Mouse (Mus musculus) neutrophil, adult 83 days (primary cell): ENCODE data around the gene Trim6. TPM values are rescaled to one million over a fixed set of nuclear protein-coding genes. Genes with fewer than 3 reads are reported as not detected.

Source experiments
- total RNA-seq, 2 experiments: library from RNA; stranded (reverse); gene quantifications; one replicate each; pipeline ENCODE4 v1.2.4; 2023

Trim6 gene
- total RNA-seq = 1 to 10 TPM; 1.6 TPM

DNA sequence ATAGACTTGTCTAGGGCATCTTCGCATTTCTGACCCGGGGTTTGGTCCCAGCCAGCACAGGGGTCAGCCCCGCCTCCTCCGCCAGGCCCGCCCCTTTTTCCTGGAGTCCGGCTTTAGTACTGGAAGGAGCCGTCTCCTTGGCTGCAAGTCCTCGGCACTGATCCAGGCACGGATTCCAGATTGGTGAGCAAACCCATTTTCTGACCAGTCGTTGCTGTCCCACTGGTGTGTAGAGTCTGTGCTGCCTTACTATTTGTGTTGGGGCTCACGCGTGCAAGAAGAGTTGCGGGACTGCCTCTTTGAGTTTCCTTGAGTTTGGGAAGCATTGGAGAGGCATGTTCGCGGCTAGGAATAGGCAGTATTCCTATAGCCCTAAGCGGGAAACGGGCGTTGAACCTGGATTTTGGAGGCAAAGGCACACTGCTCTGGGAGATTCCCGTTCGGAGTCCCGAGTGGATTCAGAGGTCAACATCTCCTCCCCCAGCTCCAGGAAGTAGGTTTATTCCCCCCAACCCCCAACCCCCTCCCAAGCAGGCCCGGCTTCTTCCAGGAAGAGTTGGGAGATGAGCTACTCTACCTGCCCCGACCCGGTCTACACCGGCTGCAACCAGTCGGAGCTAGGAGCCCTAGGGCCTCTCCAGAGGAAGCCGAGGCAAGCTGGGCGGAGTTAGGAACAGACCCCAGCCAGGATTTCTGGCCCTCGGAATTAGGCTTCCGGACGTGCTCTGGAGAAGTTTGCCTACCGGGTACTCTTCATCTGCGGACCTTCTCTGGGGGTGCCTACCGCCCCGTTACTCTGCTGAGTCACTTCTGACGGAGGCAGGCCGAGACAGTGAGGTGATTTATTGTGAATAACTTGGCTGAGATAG is at the start of gene Trim6:
Trim6 (plus strand) TSS at position 93 of the 869 bp plus-strand sequence.

DNA sequence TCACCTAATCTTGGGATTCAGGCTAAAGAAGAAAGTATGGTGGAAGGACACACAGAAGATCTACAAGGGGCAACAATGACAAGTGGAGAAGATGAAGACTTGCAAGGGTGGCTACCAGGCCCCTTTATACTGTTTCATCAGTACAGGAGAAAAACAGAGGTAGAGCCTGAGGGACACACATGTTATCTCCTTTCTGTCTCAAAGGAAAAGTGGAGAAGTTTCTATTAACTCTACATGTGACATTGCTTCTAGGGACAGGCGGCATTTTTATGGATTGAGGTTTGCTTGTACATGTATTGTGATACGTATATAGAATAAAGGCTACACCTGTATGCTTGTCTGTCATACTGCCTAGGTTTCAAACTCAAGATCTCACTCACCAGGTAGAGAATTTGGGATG is 35.3 kb upstream of the Trim6 start, which contains the start of gene Olfr648:
Olfr648 (minus strand) TSS at position 101 of the 400 bp plus-strand sequence.

DNA sequence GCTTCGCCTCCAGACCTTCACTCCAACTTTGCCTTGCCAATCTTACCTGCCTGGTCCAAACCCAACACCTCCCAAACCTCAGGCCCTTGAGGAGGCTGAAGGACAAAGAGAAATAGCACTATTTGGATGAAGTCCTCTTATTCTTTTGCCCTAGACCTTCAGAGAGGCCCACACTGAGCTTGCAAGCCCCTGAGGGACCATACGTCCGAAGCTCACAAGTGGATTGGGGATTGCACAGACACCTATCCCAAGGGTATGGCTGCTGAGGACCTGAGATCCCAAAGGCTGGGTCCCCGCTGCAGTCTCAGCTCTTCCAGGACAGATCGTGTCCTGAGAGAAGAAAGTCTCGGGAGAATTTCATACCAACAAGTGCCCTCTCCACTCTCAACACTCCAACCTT is 22.7 kb upstream of the Trim6 start, which contains the start of gene Olfr649:
Olfr649 (minus strand) TSS at position 101 of the 400 bp plus-strand sequence.

DNA sequence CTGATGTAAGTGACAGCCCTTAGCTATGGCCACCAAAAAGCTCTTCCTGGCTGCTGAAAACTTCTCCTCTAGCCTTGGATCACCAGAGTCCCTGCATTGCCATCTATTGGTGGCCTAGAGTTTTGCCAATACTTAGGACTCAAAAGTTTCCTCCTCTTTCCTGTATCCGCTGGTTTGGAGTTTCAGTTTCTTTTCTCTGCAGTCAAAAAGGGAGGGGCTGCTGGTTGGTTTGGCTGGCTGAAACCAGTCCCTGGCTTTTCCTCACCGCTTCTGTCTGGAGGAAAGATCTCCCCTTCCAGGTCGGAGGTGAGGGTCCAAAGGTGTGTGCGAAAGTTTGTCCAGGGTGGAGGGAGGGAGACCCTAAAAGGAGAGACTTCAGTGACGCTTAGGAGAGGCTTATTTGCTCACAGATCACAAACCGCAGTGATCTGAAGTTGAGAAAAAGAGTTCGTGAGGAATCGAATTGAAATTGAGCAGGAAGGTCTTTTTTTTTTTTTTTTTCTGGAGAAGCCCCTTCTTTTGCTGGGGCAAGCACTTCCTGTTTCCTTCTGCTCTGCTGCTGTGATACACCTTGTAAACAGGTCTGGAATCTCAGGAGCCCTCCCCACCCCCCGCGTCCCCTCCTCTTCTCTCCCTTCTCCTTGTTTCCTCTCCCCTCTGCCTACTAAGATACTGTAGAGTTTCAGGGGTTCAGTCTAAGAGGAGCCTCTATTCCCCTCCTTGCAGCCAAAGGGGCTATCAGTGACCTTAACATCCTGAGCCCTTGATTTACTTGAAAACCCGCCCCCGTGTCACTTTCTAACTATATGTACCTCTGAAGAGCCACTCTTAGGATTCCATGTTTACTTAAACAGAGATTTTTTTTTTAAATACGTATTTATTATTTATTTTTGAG is 25.9 kb downstream of the Trim6 start, which contains the start of gene Trim34a:
Trim34a (plus strand) TSS at position 171 of the 895 bp plus-strand sequence.

Other genes starting within 250 kb of the Trim6 start
- gene Olfr635, start 247.6 kb upstream of the Trim6 start, total RNA-seq = not detected
- not detected for gene Olfr638, start 220.0 kb upstream of the Trim6 start, total RNA-seq
- gene Olfr639, start 201.5 kb upstream of the Trim6 start, total RNA-seq = under 1 TPM; 0.07 to 0.09 TPM
- not detected for gene Olfr640, start 193.2 kb upstream of the Trim6 start, total RNA-seq
- gene Olfr641, start 183.3 kb upstream of the Trim6 start, total RNA-seq = not detected
- gene Olfr642, start 166.1 kb upstream of the Trim6 start, total RNA-seq = not detected
- not detected for gene 4930516K23Rik, start 157.3 kb upstream of the Trim6 start, total RNA-seq
- not detected for gene Olfr644, start 146.9 kb upstream of the Trim6 start, total RNA-seq
- gene Olfr645, start 133.3 kb upstream of the Trim6 start, total RNA-seq = not detected
- under 1 TPM in 1 of 2 experiments, not detected in 1; 0.13 TPM for gene Olfr646, start 113.9 kb upstream of the Trim6 start, total RNA-seq
- gene Ubqln5, start 89.0 kb upstream of the Trim6 start, total RNA-seq = not detected
- not detected for gene Olfr643, start 81.4 kb upstream of the Trim6 start, total RNA-seq
- not detected for gene Ubqln3, start 75.5 kb upstream of the Trim6 start, total RNA-seq
- gene Ubqlnl, start 68.2 kb upstream of the Trim6 start, total RNA-seq = not detected
- gene Olfm5, start 54.0 kb upstream of the Trim6 start, total RNA-seq = not detected
- under 1 TPM; 0.13 to 0.22 TPM for gene Olfr648, start 35.4 kb upstream of the Trim6 start, total RNA-seq
- gene Olfr649, start 22.8 kb upstream of the Trim6 start, total RNA-seq = not detected
- gene Trim34a, start 25.7 kb downstream of the Trim6 start, total RNA-seq = 10 to 100 TPM; 13.9 to 19.6 TPM
- 10 to 100 TPM; 11.2 to 12.9 TPM for gene Trim5, start 69.3 kb downstream of the Trim6 start, total RNA-seq
- 10 to 100 TPM; 47.0 to 57.4 TPM for gene Trim12a, start 96.7 kb downstream of the Trim6 start, total RNA-seq
- gene Trim34b, start 110.7 kb downstream of the Trim6 start, total RNA-seq = under 1 TPM; 0.68 to 0.79 TPM
- gene Trim12c, start 134.6 kb downstream of the Trim6 start, total RNA-seq = 10 to 100 TPM; 26.0 to 29.6 TPM
- gene Trim30b, start 151.1 kb downstream of the Trim6 start, total RNA-seq = 10 to 100 TPM; 50.6 to 69.0 TPM
- gene Trim30c, start 182.0 kb downstream of the Trim6 start, total RNA-seq = under 1 TPM; 0.33 to 0.86 TPM
- gene Trim30a, start 246.4 kb downstream of the Trim6 start, total RNA-seq = 10 to 100 TPM; 40.5 to 56.3 TPM